Mouse (Mus musculus): ENCODE measurements around the gene Lmo1. TPM values are rescaled to one million over a fixed set of nuclear protein-coding genes. Genes with fewer than 3 reads are reported as not detected.
A peak's percentile ranks its signal among the peaks of the same experiment; 100 is the strongest.

The Lmo1 gene
- polyA plus RNA-seq, 1 experiment from 2014 or later, result 5.2 TPM

- H3K27ac ChIP-seq (ENCODE audit: low read length), result no peak overlapping the region
- 0 out of 2 replicates have a peak, but pooled peaks cover 4% of the 10 kb centered on the region for H3K4me1 ChIP-seq (ENCODE audit: control insufficient read depth, insufficient read depth, low read length)
- H3K4me3 ChIP-seq (replicated peaks; ENCODE audit: low read length), result no peak overlapping the region
- H3K9ac ChIP-seq (ENCODE audit: low read length), result no peak overlapping the region
- WGBS, result 55% methylated on average over 2 of the region's 2 CpGs
- no peaks in the 10 kb centered on the region for H3K36me3 ChIP-seq (ENCODE audit: control insufficient read depth, insufficient read depth, low read length)
- no peak for ATAC-seq (ENCODE audit: insufficient read depth, low FRiP score)
- no peaks in the 10 kb centered on the region for H3K9me3 ChIP-seq (replicated peaks; ENCODE audit: control insufficient read depth, low read length)
- H3K4me2 ChIP-seq (ENCODE audit: low read depth, low read length), result no peak overlapping the region
- H3K27me3 ChIP-seq (ENCODE audit: control insufficient read depth, insufficient read depth, low read length), result no peaks in the 10 kb centered on the region
Measured at GRCm38 (mm10) chr7:109206358-109206757, 31.4 kb upstream of the Lmo1 start.

GRCm38 (mm10) chr7:109203140-109203539 is 28.1 kb upstream of the Lmo1 start:
- Histone ChIP-seq H3K27me3 (ENCODE audit: control insufficient read depth, insufficient read depth, low read length) (no peaks in the 10 kb centered on the region), H3K4me2 (ENCODE audit: low read depth, low read length) (no peak overlapping the region), H3K27ac (ENCODE audit: low read length) (no peak overlapping the region), H3K4me3 (replicated peaks; ENCODE audit: low read length) (no peak overlapping the region), H3K9ac (ENCODE audit: low read length) (no peak overlapping the region), H3K4me1 (ENCODE audit: control insufficient read depth, insufficient read depth, low read length) (no peaks in the 10 kb centered on the region), H3K36me3 (ENCODE audit: control insufficient read depth, insufficient read depth, low read length) (no peaks in the 10 kb centered on the region), H3K9me3 (replicated peaks; ENCODE audit: control insufficient read depth, low read length) (no peaks in the 10 kb centered on the region)
- WGBS, result 57% methylated on average over 3 of the region's 3 CpGs
- ATAC-seq (ENCODE audit: insufficient read depth, low FRiP score), result no peak; the same call in 1 of the 2 replicates

GRCm38 (mm10) chr7:109200559-109200958 is 25.6 kb upstream of the Lmo1 start:
- Histone ChIP-seq H3K27ac (ENCODE audit: low read length) (no peak overlapping the region), H3K4me1 (ENCODE audit: control insufficient read depth, insufficient read depth, low read length) (0 out of 2 replicates have a peak, but pooled peaks cover 5% of the 10 kb centered on the region), H3K4me2 (ENCODE audit: low read depth, low read length) (no peak overlapping the region), H3K27me3 (ENCODE audit: control insufficient read depth, insufficient read depth, low read length) (no peaks in the 10 kb centered on the region), H3K9me3 (replicated peaks; ENCODE audit: control insufficient read depth, low read length) (no peaks in the 10 kb centered on the region), H3K4me3 (replicated peaks; ENCODE audit: low read length) (no peak overlapping the region), H3K36me3 (ENCODE audit: control insufficient read depth, insufficient read depth, low read length) (no peaks in the 10 kb centered on the region), H3K9ac (ENCODE audit: low read length) (no peak overlapping the region)
- WGBS, result 73% methylated on average over 3 of the region's 3 CpGs
- no peak for ATAC-seq (ENCODE audit: insufficient read depth, low FRiP score)

DNA sequence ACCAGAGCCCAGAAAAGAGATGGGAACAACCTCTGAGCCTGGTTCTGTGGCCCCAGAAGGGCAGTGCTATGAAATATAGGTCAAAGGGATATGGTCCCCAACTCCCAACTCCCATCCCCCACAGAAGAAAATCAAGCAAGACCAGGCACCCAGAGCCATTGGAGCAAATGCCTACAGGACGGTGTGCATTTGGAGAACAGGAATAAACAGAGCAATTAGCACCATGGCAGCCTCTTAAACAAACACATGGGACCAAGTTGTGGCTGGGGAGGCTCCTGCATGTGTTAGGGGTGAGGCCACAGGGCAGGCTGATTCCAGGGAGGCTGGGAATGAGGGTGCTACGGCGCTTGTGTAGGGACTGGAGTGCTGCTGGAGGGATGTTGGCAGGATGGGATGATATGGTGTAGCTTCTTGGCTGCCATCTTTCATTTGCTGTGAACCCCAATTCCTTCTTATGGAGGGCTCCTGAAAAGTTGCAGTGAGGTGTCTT is 22.2 kb upstream of the Lmo1 start:
- 55% methylated on average over 3 of the region's 3 CpGs for WGBS
- no peak overlapping the region for H3K27ac ChIP-seq (ENCODE audit: low read length)
- ATAC-seq (ENCODE audit: insufficient read depth, low FRiP score), result peak; percentile 30; the same call in 1 of the 2 replicates

DNA sequence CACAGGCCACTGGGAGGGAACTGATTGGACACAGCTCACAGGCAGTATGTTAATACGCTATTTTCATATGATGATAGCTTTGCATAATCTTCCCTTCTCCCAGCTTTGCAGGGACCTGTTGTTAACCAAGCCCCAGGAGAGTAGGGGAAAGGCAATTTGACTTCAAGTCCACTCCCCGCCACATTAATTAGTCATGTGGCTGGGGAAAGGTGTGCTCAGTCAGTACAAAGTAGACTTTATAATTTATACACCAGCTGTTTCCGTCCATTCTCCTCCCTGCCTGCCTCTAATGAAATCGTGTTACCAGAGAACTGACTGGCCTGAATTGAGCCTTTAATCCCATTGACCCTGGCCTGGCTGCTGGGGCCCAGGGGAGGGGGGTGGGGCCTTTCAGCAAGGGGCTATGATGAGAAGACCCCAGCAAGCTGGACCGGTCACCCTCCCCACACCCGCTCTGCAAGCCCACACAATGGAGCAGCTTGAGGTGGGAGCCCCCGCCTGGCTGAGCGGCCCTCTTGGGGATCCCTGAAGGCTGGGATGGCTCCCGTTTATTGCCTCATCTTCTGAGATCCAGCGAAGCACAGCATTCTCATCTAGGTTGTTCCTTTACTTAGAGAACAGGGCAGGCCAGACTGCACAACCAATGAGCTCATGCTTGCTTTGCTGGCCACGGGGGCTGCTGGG is 21.5 kb upstream of the Lmo1 start:
- ATAC-seq (ENCODE audit: insufficient read depth, low FRiP score), result no peak
- Histone ChIP-seq H3K4me3 (replicated peaks; ENCODE audit: low read length) (no peak overlapping the region), H3K4me2 (ENCODE audit: low read depth, low read length) (no peak overlapping the region), H3K9ac (ENCODE audit: low read length) (no peak overlapping the region), H3K9me3 (replicated peaks; ENCODE audit: control insufficient read depth, low read length) (no peaks in the 10 kb centered on the region), H3K4me1 (ENCODE audit: control insufficient read depth, insufficient read depth, low read length) (peaks cover 9% of the 10 kb centered on the region; the same call in 1 of the 2 replicates), H3K27me3 (ENCODE audit: control insufficient read depth, insufficient read depth, low read length) (no peaks in the 10 kb centered on the region), H3K27ac (ENCODE audit: low read length) (no peak overlapping the region), H3K36me3 (ENCODE audit: control insufficient read depth, insufficient read depth, low read length) (no peaks in the 10 kb centered on the region)
- 28% methylated on average over 11 of the region's 11 CpGs for WGBS

More for the DNA sequence above, 22.2 kb upstream of the Lmo1 start:
- no peaks in the 10 kb centered on the region for H3K27me3 ChIP-seq (ENCODE audit: control insufficient read depth, insufficient read depth, low read length)
- H3K9me3 ChIP-seq (replicated peaks; ENCODE audit: control insufficient read depth, low read length), result no peaks in the 10 kb centered on the region
- H3K4me1 ChIP-seq (ENCODE audit: control insufficient read depth, insufficient read depth, low read length), result 0 out of 2 replicates have a peak, but pooled peaks cover 5% of the 10 kb centered on the region
- no peak overlapping the region for H3K4me2 ChIP-seq (ENCODE audit: low read depth, low read length)
- no peak overlapping the region for H3K9ac ChIP-seq (ENCODE audit: low read length)
- no peak overlapping the region for H3K4me3 ChIP-seq (replicated peaks; ENCODE audit: low read length)
- H3K36me3 ChIP-seq (ENCODE audit: control insufficient read depth, insufficient read depth, low read length), result no peaks in the 10 kb centered on the region

GRCm38 (mm10) chr7:109195982-109196381 is 21.0 kb upstream of the Lmo1 start:
- Histone ChIP-seq H3K36me3 (ENCODE audit: control insufficient read depth, insufficient read depth, low read length) (no peaks in the 10 kb centered on the region), H3K9me3 (replicated peaks; ENCODE audit: control insufficient read depth, low read length) (no peaks in the 10 kb centered on the region), H3K4me3 (replicated peaks; ENCODE audit: low read length) (no peak overlapping the region), H3K4me2 (ENCODE audit: low read depth, low read length) (no peak overlapping the region), H3K9ac (ENCODE audit: low read length) (no peak overlapping the region), H3K4me1 (ENCODE audit: control insufficient read depth, insufficient read depth, low read length) (peaks cover 15% of the 10 kb centered on the region; the same call in 1 of the 2 replicates), H3K27me3 (ENCODE audit: control insufficient read depth, insufficient read depth, low read length) (no peaks in the 10 kb centered on the region), H3K27ac (ENCODE audit: low read length) (no peak overlapping the region)
- WGBS, result 66% methylated on average over 6 of the region's 6 CpGs
- ATAC-seq (ENCODE audit: insufficient read depth, low FRiP score), result no peak

GRCm38 (mm10) chr7:109194850-109195249 is 19.8 kb upstream of the Lmo1 start:
- Histone ChIP-seq H3K9me3 (replicated peaks; ENCODE audit: control insufficient read depth, low read length) (no peaks in the 10 kb centered on the region), H3K4me1 (ENCODE audit: control insufficient read depth, insufficient read depth, low read length) (peaks cover 15% of the 10 kb centered on the region; the same call in 1 of the 2 replicates), H3K27me3 (ENCODE audit: control insufficient read depth, insufficient read depth, low read length) (no peaks in the 10 kb centered on the region), H3K4me3 (replicated peaks; ENCODE audit: low read length) (no peak overlapping the region), H3K4me2 (ENCODE audit: low read depth, low read length) (no peak overlapping the region), H3K27ac (ENCODE audit: low read length) (no peak overlapping the region), H3K9ac (ENCODE audit: low read length) (no peak overlapping the region), H3K36me3 (ENCODE audit: control insufficient read depth, insufficient read depth, low read length) (no peaks in the 10 kb centered on the region)
- ATAC-seq (ENCODE audit: insufficient read depth, low FRiP score), result no peak
- 92% methylated on average over 1 of the region's 1 CpGs for WGBS

DNA sequence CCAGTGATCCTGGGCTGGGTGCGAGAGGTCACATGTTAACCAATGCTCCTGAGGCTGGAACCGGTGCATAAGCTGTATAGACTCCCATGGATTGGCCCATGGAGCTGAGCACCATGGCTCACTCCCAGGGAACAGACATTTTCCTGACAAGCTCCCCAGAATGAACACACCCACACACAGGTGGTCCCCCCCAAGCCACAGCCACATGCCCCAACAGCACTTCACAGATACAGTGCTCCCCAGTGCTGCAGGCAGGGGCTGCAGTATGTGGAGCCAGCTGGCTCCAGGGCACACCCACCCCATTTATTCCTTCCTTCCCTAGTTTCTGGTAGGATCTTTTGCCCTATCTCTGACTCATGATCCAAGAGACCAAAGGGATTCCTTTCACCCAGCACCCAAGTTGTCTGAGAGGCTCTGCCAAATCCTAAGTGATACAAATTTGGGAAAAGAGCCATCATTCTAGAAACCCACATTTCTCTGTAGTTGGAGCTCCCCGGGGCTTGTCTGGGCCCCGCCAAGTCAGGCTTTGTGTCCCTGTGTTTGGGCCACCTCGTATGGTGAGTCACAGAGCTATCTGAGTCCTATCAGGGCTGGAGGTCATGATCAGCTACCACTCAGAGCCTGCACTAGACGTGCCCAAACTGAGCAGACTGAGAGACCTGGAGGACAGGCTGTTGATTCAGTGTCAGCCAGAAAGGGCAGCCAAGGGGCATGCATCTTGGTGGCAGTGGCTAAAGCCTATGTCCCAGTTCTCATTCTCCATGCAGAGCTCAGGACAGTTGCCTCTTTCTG is 12.4 kb upstream of the Lmo1 start:
- Histone ChIP-seq H3K9ac (ENCODE audit: low read length) (no peak overlapping the region), H3K27me3 (ENCODE audit: control insufficient read depth, insufficient read depth, low read length) (no peaks in the 10 kb centered on the region), H3K4me2 (ENCODE audit: low read depth, low read length) (no peak overlapping the region), H3K36me3 (ENCODE audit: control insufficient read depth, insufficient read depth, low read length) (no peaks in the 10 kb centered on the region), H3K4me3 (replicated peaks; ENCODE audit: low read length) (no peak overlapping the region), H3K27ac (ENCODE audit: low read length) (no peak overlapping the region), H3K4me1 (ENCODE audit: control insufficient read depth, insufficient read depth, low read length) (peaks cover 11% of the 10 kb centered on the region; the same call in 1 of the 2 replicates), H3K9me3 (replicated peaks; ENCODE audit: control insufficient read depth, low read length) (no peaks in the 10 kb centered on the region)
- 68% methylated on average over 6 of the region's 6 CpGs for WGBS
- ATAC-seq (ENCODE audit: insufficient read depth, low FRiP score), result peak; percentile 37; the same call in 1 of the 2 replicates

DNA sequence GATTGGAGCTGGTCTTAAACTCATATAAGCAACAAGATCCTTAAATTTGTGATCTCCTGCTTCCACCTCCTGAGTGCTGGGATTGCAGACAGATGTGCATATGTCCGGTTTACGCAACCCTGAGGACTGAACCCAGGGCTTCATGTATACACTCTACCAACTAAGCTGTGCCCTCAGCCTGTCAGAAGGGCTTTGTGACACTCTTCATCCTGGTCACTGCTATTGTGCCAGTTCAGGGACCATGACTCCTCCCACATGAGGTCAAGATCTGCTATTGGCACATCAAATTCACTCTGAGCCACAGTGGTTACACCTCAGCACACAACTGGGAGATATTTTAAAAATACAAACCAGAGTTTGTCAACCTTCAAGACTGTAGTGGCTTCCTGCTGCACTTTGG is 11.0 kb upstream of the Lmo1 start:
- H3K27ac ChIP-seq (ENCODE audit: low read length), result no peak overlapping the region
- H3K4me3 ChIP-seq (replicated peaks; ENCODE audit: low read length), result no peak overlapping the region
- no peak overlapping the region for H3K9ac ChIP-seq (ENCODE audit: low read length)
- H3K9me3 ChIP-seq (replicated peaks; ENCODE audit: control insufficient read depth, low read length), result no peaks in the 10 kb centered on the region
- no peaks in the 10 kb centered on the region for H3K27me3 ChIP-seq (ENCODE audit: control insufficient read depth, insufficient read depth, low read length)
- WGBS, result 86% methylated on average over 2 of the region's 2 CpGs
- no peak for ATAC-seq (ENCODE audit: insufficient read depth, low FRiP score)
- H3K36me3 ChIP-seq (ENCODE audit: control insufficient read depth, insufficient read depth, low read length), result no peaks in the 10 kb centered on the region
- no peak overlapping the region for H3K4me2 ChIP-seq (ENCODE audit: low read depth, low read length)
- H3K4me1 ChIP-seq (ENCODE audit: control insufficient read depth, insufficient read depth, low read length), result 0 out of 2 replicates have a peak, but pooled peaks cover under 1% of the 10 kb centered on the region

All from stomach, embryonic 16.5 days (tissue).